Mouse (Mus musculus) MEL (cell line): Measurements from ENCODE around the gene Dnm1. TPM values are rescaled to one million over a fixed set of nuclear protein-coding genes. Genes with fewer than 3 reads are reported as not detected.

Experiments used
- DNase-seq: peaks from one replicate; pipeline ENCODE4 v3.0.0; 2011; ENCODE audit warnings: low read depth, low spot score
- H3K27ac ChIP-seq: 2 replicates; pipeline ENCODE4 v1.5.1; 2012; ENCODE audit warnings: low read depth, mild to moderate bottlenecking, control low read depth, low read length, moderate library complexity; ENCODE audit not compliant: control insufficient read depth
- H3K27me3 ChIP-seq, 2 experiments: fragments of 150-350 bp in 1 of 2; sonication (generic) in 1 of 2; 2 replicates each; pipeline ENCODE4 v1.6.1; 2012; ENCODE audit warnings: low read length in 2 of 2, mild to moderate bottlenecking in 2 of 2, improper control_type of control experiment in 1 of 2, moderate library complexity in 1 of 2; ENCODE audit not compliant: insufficient read depth in 2 of 2, control insufficient read depth in 1 of 2
- H3K36me3 ChIP-seq, 2 experiments: 2 replicates each; pipeline ENCODE4 v1.6.1; 2012 to 2014; ENCODE audit warnings: low read length in 2 of 2, improper control_type of control experiment in 1 of 2, inconsistent platforms in 1 of 2, mild to moderate bottlenecking in 1 of 2; ENCODE audit not compliant: insufficient read depth in 2 of 2, control insufficient read depth in 1 of 2
- H3K4me1 ChIP-seq, 2 experiments: fragments of 150-350 bp in 1 of 2; sonication (generic) in 1 of 2; 2 replicates each; pipeline ENCODE4 v1.6.1; 2012; ENCODE audit warnings: low read length in 2 of 2, improper control_type of control experiment in 1 of 2, mild to moderate bottlenecking in 1 of 2; ENCODE audit not compliant: insufficient read depth in 2 of 2, control insufficient read depth in 1 of 2
- H3K4me3 ChIP-seq, 2 experiments: fragments of 150-350 bp in 1 of 2; sonication (generic) in 1 of 2; 2 replicates each; pipeline ENCODE4 v1.5.1; 2012; ENCODE audit warnings: low read depth in 2 of 2, low read length in 2 of 2, mild to moderate bottlenecking in 2 of 2, moderate library complexity in 2 of 2, control low read depth in 1 of 2, improper control_type of control experiment in 1 of 2; ENCODE audit not compliant: control insufficient read depth in 1 of 2, insufficient read depth in 1 of 2
- H3K79me2 ChIP-seq: 2 replicates; pipeline ENCODE4 v1.6.1; 2012; ENCODE audit warnings: mild to moderate bottlenecking, low read length, moderate library complexity; ENCODE audit not compliant: control insufficient read depth, poor library complexity, insufficient read depth
- H3K9ac ChIP-seq: 2 replicates; pipeline ENCODE4 v1.6.1; 2012; ENCODE audit warnings: low read depth, mild to moderate bottlenecking, control low read depth, low read length, moderate library complexity; ENCODE audit not compliant: control insufficient read depth, poor library complexity, severe bottlenecking
- H3K9me3 ChIP-seq: fragments of 150-350 bp; sonication (generic); replicated peaks from 2 replicates; pipeline ENCODE4 v1.6.1; 2012; ENCODE audit warnings: mild to moderate bottlenecking, low read length, improper control_type of control experiment, moderate library complexity; ENCODE audit not compliant: insufficient read depth
- CHD1 ChIP-seq: IDR thresholded peaks from 2 replicates; pipeline ENCODE4 v1.6.1; 2012; ENCODE audit warnings: low read depth, mild to moderate bottlenecking, inconsistent platforms, low read length, improper control_type of control experiment
- CHD2 ChIP-seq: IDR thresholded peaks from 2 replicates; pipeline ENCODE4 v1.6.1; 2011; ENCODE audit warnings: low read length, improper control_type of control experiment
- CTCF ChIP-seq, 3 experiments: IDR thresholded peaks in 2 of 3; conservative IDR thresholded peaks in 1 of 3; 2 replicates each; pipeline ENCODE4 v1.5.1; 2011 to 2012; ENCODE audit warnings: low read length in 3 of 3, low read depth in 2 of 3, mild to moderate bottlenecking in 2 of 3, improper control_type of control experiment in 1 of 3, inconsistent platforms in 1 of 3, mixed read lengths in 1 of 3, moderate library complexity in 1 of 3; ENCODE audit not compliant: control insufficient read depth in 1 of 3, insufficient read depth in 1 of 3, poor library complexity in 1 of 3, severe bottlenecking in 1 of 3
- ETS1 ChIP-seq: IDR thresholded peaks from 2 replicates; pipeline ENCODE4 v1.6.1; 2012; ENCODE audit warnings: low read depth, mild to moderate bottlenecking, inconsistent platforms, low read length, improper control_type of control experiment, moderate library complexity
- HCFC1 ChIP-seq: IDR thresholded peaks from 2 replicates; pipeline ENCODE4 v1.6.1; 2012; ENCODE audit warnings: low read depth, mild to moderate bottlenecking, inconsistent platforms, low read length, improper control_type of control experiment, moderate library complexity
- JUND ChIP-seq: IDR thresholded peaks from 2 replicates; pipeline ENCODE4 v1.6.1; 2011; ENCODE audit warnings: low read depth, mild to moderate bottlenecking, improper control_type of control experiment, low read length
- KAT2A ChIP-seq: conservative IDR thresholded peaks from 2 replicates; pipeline ENCODE4 v1.6.1; 2012; ENCODE audit warnings: low read depth, low read length, improper control_type of control experiment, inconsistent platforms
- MAFK ChIP-seq: IDR thresholded peaks from 2 replicates; pipeline ENCODE4 v1.6.1; 2011; ENCODE audit warnings: low read depth, mild to moderate bottlenecking, low read length, improper control_type of control experiment, borderline replicate concordance
- MAX ChIP-seq: IDR thresholded peaks from 2 replicates; pipeline ENCODE4 v1.6.1; 2011; ENCODE audit warnings: low read length, improper control_type of control experiment
- MXI1 ChIP-seq: IDR thresholded peaks from 2 replicates; pipeline ENCODE4 v1.6.1; 2011; ENCODE audit warnings: mild to moderate bottlenecking, low read depth, low read length, improper control_type of control experiment
- MYB ChIP-seq: IDR thresholded peaks from 2 replicates; pipeline ENCODE4 v1.6.1; 2011; ENCODE audit warnings: mild to moderate bottlenecking, low read depth, low read length, improper control_type of control experiment
- NELFE ChIP-seq: IDR thresholded peaks from 2 replicates; pipeline ENCODE4 v1.6.1; 2011; ENCODE audit warnings: low read depth, low read length, improper control_type of control experiment
- POLR2A ChIP-seq, 2 experiments: IDR thresholded peaks; 2 replicates each; pipeline ENCODE4 v1.6.1; 2011 to 2012; ENCODE audit warnings: low read length in 2 of 2, mild to moderate bottlenecking in 2 of 2, control low read depth in 1 of 2, improper control_type of control experiment in 1 of 2, low read depth in 1 of 2, moderate library complexity in 1 of 2; ENCODE audit not compliant: control insufficient read depth in 1 of 2, insufficient read depth in 1 of 2, poor library complexity in 1 of 2
- POLR2AphosphoS2 ChIP-seq: IDR thresholded peaks from 2 replicates; pipeline ENCODE4 v1.6.1; 2011; ENCODE audit warnings: low read length, improper control_type of control experiment
- POLR2AphosphoS5 ChIP-seq: IDR thresholded peaks from 2 replicates; pipeline ENCODE4 v1.6.1; 2012; ENCODE audit warnings: low read depth, borderline replicate concordance, mild to moderate bottlenecking, inconsistent platforms, low read length, moderate library complexity, mixed read lengths
- RCOR1 ChIP-seq: IDR thresholded peaks from 2 replicates; pipeline ENCODE4 v1.6.1; 2012; ENCODE audit warnings: low read depth, mild to moderate bottlenecking, inconsistent platforms, low read length, improper control_type of control experiment
- SIN3A ChIP-seq: IDR thresholded peaks from 2 replicates; pipeline ENCODE4 v1.6.1; 2012; ENCODE audit warnings: low read length, improper control_type of control experiment, inconsistent platforms
- TAL1 ChIP-seq: IDR thresholded peaks from 2 replicates; pipeline ENCODE4 v1.6.1; 2012; ENCODE audit warnings: mild to moderate bottlenecking, inconsistent platforms, low read length, moderate library complexity, mixed read lengths
- UBTF ChIP-seq: IDR thresholded peaks from 2 replicates; pipeline ENCODE4 v1.6.1; 2012; ENCODE audit warnings: low read depth, mild to moderate bottlenecking, inconsistent platforms, low read length, improper control_type of control experiment, moderate library complexity, borderline replicate concordance; ENCODE audit not compliant: insufficient read depth
- USF2 ChIP-seq, 2 experiments: IDR thresholded peaks; 2 replicates each; pipeline ENCODE4 v1.6.1; 2011 to 2012; ENCODE audit warnings: improper control_type of control experiment in 2 of 2, low read length in 2 of 2, borderline replicate concordance in 1 of 2, inconsistent platforms in 1 of 2, low read depth in 1 of 2, mild to moderate bottlenecking in 1 of 2; ENCODE audit not compliant: insufficient read depth in 1 of 2
- ZKSCAN1 ChIP-seq: IDR thresholded peaks from 2 replicates; pipeline ENCODE4 v1.6.1; 2012; ENCODE audit warnings: low read depth, mild to moderate bottlenecking, inconsistent platforms, low read length, improper control_type of control experiment, moderate library complexity
- ZNF384 ChIP-seq: IDR thresholded peaks from 2 replicates; pipeline ENCODE4 v1.6.1; 2012; ENCODE audit warnings: low read depth, mild to moderate bottlenecking, inconsistent platforms, low read length, improper control_type of control experiment
- polyA plus RNA-seq, 2 experiments: library from polyadenylated mRNA; stranded (reverse) in 1 of 2; unstranded in 1 of 2; fragments of >175 nt in 1 of 2; fragments of >200 nt in 1 of 2; gene quantifications; 2 replicates each; pipeline versions ENCODE4 v1.2.1 to v1.2.4; 2012; ENCODE audit warnings: low replicate concordance in 2 of 2, low read depth in 1 of 2; ENCODE audit not compliant: insufficient read length in 2 of 2, insufficient read depth in 1 of 2, missing spikeins in 1 of 2
- total RNA-seq: library from RNA; depleted of rRNA; stranded (reverse); fragments of 300-350 nt; gene quantifications from 2 replicates; pipeline ENCODE4 v1.2.3, GENCODE M21; 2012

Dnm1 gene
- total and polyA plus RNA-seq, 3 experiments: 0.42 to 5.0 TPM; not detected in 1

- peaks cover 2 to 3% of the 10 kb centered on the region in 2 experiments; a peak in 3 of 4 replicates for H3K27me3 ChIP-seq
- no peaks in the 10 kb centered on the region for H3K36me3 ChIP-seq
- H3K9ac ChIP-seq: no peak within 1 kb of the TSS
- TF ChIP-seq USF2 (IDR thresholded peaks at IDR 0.05; ENCODE audit: borderline replicate concordance in 1 of 2, insufficient read depth in 1 of 2, low read depth in 1 of 2, low read length in 2 of 2) (no peak), TAL1 (no peak), KAT2A (no peak), NELFE (no peak), UBTF (no peak), MAX (no peak), MXI1 (no peak), POLR2AphosphoS5 (no peak)
- H3K27ac ChIP-seq: no peak within 1 kb of the TSS
- DNase-seq: no peak
- H3K4me1 ChIP-seq: no peaks in the 10 kb centered on the region
- no peaks in the 10 kb centered on the region for H3K9me3 ChIP-seq
- H3K4me3 ChIP-seq: no peak within 1 kb of the TSS
- H3K79me2 ChIP-seq: no peaks in the 10 kb centered on the region
Measured at GRCm38 (mm10) chr2:32387706-32388490, 34.8 kb upstream of the Dnm1 start, which contains the start of gene Lcn2. Gene Lcn2, minus strand, starts transcription at chr2:32388252.

GRCm38 (mm10) chr2:32382689-32383088 is 29.6 kb upstream of the Dnm1 start:
- TF ChIP-seq CHD2 (no peak), POLR2A (IDR thresholded peaks at IDR 0.05; ENCODE audit: control insufficient read depth in 1 of 2, insufficient read depth in 1 of 2, low read depth in 1 of 2, low read length in 2 of 2, poor library complexity in 1 of 2) (no peak), ETS1 (no peak), MAX (no peak), ZKSCAN1 (no peak), JUND (no peak), MXI1 (no peak), UBTF (no peak), SIN3A (no peak), RCOR1 (no peak), ZNF384 (no peak), CHD1 (no peak), MAFK (no peak), POLR2AphosphoS2 (no peak), NELFE (no peak), MYB (no peak), HCFC1 (no peak), CTCF (IDR thresholded peaks at IDR 0.05 in 2 of 3, conservative IDR thresholded peaks at IDR 0.05 in 1 of 3; ENCODE audit: control insufficient read depth in 1 of 3, insufficient read depth in 1 of 3, low read depth in 2 of 3, low read length in 3 of 3, poor library complexity in 1 of 3, severe bottlenecking in 1 of 3) (no peak)
- H3K9ac ChIP-seq: no peak overlapping the region
- H3K27me3 ChIP-seq: no peaks in the 10 kb centered on the region
- H3K4me1 ChIP-seq: peaks cover 0 to 5% of the 10 kb centered on the region in 2 experiments; a peak in 1 of 4 replicates
- H3K36me3 ChIP-seq: no peaks in the 10 kb centered on the region; a peak in 1 of 4 replicates
- H3K79me2 ChIP-seq: no peaks in the 10 kb centered on the region
- DNase-seq: no peak
- H3K27ac ChIP-seq: no peak overlapping the region
- no peak overlapping the region for H3K4me3 ChIP-seq
- no peaks in the 10 kb centered on the region for H3K9me3 ChIP-seq
